Mouse (Mus musculus): ENCODE data around the gene Stab1.

Stab1 gene

DNA sequence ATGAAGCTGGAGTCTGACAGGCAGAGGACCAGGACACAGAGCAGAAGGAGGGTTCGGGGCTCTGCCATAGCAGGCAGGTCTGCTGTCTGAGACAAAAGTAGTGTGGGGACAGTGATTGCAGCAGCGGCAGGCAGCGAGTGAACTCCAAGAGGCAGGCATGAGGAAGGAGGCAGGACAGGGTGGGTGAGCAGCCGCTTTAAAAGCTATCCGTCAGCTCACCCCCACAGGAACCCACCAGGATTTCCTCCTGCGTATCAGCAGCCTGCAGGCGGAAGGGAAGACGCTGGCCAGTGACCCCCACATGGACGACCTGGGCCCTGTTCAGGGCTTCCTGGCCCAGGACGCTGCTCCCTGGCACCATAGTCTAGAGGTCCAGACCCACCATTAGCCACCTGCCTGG, at the start of gene Stab1:
Stab1 (minus strand) TSS at position 217 of the 400 bp plus-strand sequence.
- in situ Hi-C loops (cut with MboI, MseI): loop anchor here in 1 of 2 experiments (10.0 kb wide), 1 partner anchor 544 kb away; the partner anchor contains the start of gene Prkcd

DNA sequence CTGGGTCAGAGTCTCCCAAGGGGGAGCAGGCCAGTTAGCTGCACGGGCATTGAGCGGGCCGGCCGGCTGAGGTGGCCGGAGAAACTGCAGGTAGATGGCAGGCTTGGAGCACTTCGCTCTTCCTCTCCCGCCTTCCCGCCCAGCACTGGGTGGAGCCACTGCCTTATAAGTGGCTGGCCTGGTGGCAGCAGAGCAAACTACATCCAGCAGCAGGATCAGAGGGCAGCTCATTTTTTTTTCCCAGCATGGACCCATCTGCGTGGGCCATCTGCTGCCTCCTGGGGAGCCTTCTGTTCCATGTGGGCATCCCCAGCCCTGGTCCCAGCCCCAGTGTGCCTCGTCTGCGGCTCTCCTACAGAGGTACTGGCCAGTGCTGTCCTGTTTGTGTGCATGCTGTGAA, 49.2 kb upstream of the Stab1 start, which contains the start of gene Sema3g:
Sema3g (plus strand) TSS at position 195 of the 400 bp plus-strand sequence.
- in situ Hi-C loops (cut with MboI, MseI): loop anchor here (5.0 to 25.0 kb wide), 2 partner anchors 100 to 970 kb away; no protein-coding TSS in a partner anchor

DNA sequence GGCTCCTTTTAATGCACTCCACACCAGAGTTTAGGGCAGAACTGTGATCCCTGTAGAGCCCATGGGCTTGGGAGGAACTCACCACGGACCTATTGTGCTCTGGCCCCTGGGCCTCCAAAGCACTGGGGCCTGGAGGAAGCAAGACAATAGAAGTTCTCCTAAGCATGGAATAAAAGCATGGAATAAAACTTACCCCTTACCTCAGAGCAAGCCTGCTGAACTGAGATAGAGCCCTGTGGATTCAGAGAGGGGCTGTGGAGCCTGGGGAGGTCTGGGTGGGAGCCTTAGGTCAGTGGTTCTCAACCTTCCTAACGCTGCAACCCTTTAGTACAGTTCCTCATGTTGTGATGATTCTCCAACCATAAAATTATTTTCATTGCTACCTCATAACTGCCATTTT, 48.4 kb upstream of the Stab1 start, which contains the start of gene Nisch:
Nisch (minus strand) TSS at position 101 of the 400 bp plus-strand sequence.
- in situ Hi-C loops (cut with MboI, MseI): loop anchor here (5.0 to 25.0 kb wide), 2 partner anchors 100 to 970 kb away; no protein-coding TSS in a partner anchor

DNA sequence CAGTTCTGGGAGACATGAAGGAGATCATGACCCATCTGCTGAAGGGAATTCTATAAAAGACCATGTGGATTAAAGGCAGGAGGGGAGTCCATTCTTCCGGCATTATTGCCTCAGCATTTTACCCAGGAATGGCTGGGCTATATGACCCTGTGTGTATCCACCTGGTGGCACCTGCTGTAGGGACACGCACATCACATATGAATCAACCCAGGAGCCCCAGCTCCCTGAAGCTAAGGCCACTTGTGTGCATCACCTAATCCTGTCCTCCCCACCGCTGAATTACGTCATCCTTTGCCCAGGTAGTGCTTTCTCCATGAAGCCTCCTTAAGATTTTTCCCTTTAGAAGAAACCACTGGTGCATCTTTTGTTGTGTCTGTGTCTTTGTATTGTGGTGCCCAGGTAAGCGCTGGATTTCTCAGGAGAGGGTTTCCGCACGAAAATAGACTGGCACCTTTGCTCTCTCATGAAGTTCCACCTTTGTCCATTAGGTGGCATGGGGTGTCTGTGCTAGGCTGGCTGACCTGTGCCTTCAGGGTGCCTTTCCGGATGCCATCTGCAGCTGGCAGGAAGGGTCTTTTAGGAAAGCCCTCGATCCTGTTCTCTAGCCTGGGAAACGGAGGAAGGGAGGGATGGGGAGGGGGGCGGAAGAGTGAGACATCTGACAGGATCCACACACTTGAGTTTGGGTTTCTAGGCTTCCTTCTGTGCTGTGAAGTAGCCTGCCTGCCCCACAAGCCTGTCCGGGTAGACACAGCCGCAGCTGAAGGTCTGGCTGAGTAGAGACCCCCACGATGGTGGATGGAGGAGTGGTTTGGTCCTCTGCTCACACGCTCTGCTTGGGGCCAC, 46.9 kb upstream of the Stab1 start:
- in situ Hi-C loops (cut with MboI, MseI): loop anchor here (5.0 to 25.0 kb wide), 2 partner anchors 102 to 972 kb away; no protein-coding TSS in a partner anchor

DNA sequence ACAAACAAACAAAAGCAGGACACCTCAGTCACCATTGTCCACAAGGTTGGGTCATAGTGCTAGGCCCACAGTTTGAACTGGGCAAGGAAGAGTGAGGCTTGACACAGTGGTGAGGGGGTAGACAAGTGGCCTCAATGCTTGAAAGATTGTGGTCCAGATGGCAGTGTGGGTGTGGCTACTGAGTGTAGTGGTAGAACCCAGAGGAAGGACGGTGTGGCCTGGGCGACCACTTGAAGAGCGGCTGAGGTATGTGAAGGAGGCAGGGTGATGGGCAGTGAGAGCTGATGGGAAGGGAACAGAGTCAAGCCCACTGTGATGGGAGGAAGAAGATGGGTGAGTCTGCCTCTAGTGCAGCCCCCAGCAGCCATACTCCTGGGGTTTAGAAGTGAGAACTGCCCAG, 46.2 kb upstream of the Stab1 start:
- in situ Hi-C loops (cut with MboI, MseI): loop anchor here (5.0 to 25.0 kb wide), 2 partner anchors 103 to 973 kb away; no protein-coding TSS in a partner anchor

DNA sequence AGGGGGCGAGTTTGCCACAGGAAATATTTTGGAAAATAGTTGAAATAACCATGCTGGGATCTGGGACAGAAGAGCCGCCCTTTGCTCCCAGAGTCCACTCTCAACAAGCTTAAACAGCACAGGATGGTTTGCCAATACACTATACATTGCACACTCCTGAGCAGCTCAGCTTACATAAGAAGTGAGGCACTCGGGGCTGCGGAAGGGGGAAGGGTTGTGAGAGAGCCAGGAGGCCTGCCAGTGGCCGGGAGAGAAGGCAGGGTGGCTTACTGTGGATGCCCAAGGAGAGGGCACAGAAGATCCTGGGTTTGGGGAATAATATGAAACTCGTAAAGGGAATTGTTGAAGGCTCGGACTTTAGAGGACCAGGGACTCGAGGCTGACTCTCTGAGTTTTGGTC, 45.4 kb upstream of the Stab1 start:
- in situ Hi-C loops (cut with MboI, MseI): loop anchor here in 1 of 2 experiments (25.0 kb wide), 1 partner anchor 973 kb away; no protein-coding TSS in a partner anchor

DNA sequence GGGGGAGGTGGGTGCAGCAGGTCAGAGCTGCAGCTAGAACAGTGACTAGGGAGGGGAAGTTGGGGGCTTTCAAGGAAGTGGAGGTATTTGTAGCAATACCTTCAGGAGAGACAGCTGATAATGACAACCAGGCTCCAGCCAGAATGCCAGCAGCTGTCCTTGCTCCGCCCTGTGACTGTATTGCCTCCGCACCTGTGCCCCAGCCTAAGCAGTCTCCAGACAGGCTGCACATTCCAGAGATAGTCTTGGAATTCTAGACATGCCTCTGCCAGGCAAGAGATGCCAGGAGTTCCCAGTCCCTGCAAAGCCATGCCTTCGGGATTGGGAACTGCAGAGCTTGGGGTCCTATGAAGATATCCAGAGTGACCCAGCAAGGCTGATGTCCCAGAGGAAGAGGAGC, 44.1 kb upstream of the Stab1 start:
- in situ Hi-C loops (cut with MboI, MseI): loop anchor here in 1 of 2 experiments (25.0 kb wide), 1 partner anchor 975 kb away; no protein-coding TSS in a partner anchor

DNA sequence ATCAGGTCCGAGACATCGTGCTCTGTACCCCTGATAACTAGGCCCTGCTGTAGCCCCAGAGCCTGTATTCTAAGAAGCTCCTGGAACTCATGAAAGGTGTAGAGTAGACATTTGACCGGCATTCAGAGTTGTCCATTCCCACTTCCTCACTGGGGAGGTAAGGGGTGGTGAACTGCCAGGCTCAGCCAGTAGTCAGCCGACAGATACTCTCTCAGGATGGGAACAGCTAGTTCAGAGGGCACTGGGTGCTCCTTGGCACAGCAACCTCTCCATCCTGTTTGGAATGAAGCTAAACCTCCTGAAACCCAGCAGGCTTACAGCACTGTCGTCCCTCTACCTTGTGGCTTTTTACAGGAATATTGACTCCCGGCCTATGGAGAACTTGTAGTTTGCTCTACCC, 43.4 kb upstream of the Stab1 start:
- in situ Hi-C loops (cut with MboI, MseI): loop anchor here in 1 of 2 experiments (25.0 kb wide), 1 partner anchor 975 kb away; no protein-coding TSS in a partner anchor

DNA sequence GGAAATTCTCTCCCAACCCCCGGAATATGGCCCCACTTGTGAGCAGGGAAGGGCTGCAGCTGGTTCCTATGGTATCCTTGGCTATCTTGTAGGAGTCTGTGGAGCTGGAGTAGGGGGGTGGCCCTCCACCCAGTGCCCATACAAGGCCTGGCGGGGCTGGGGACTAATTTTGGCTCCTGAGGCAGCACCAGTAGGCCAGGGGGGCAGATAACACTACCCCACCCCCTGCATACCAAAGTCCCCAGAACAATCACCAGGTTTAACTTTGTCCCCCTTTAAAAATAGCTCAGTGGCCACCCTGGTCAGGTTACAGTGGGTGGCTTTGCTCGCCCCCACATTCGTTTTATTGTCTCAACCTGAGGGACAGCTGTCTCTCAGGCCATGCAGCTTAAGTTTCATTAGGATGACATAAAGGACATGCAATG, 40.7 kb upstream of the Stab1 start:
- in situ Hi-C loops (cut with MboI, MseI): loop anchor here (10.0 to 25.0 kb wide), 3 partner anchors 584 to 1726 kb away; partner anchors contain the start of gene Prkcd (in 1 of the 2)

DNA sequence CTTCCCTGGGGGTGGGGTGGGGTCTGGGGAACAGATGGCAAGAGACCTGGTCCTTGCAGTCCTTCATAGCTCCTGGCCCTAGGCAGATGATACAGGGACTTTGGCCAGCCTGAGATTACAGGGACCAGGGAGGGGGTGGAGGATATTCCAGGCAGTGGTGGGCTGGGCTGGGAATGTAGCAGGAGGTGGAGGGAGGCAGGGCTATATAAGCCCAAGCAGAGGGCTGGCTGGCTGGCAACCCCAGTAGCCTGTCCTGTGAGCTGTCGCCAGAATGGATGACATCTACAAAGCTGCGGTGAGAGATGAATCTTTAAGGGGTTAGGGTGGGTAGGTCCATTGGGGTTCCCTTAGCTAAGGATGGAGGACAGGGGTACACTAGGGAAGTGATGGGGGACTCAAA, 39.6 kb upstream of the Stab1 start, which contains the start of gene Tnnc1:
Tnnc1 (plus strand) TSS at position 229 of the 400 bp plus-strand sequence.
- in situ Hi-C loops (cut with MboI, MseI): loop anchor here (10.0 to 25.0 kb wide), 3 partner anchors 583 to 1727 kb away; partner anchors contain the start of gene Prkcd (in 1 of the 2)

DNA sequence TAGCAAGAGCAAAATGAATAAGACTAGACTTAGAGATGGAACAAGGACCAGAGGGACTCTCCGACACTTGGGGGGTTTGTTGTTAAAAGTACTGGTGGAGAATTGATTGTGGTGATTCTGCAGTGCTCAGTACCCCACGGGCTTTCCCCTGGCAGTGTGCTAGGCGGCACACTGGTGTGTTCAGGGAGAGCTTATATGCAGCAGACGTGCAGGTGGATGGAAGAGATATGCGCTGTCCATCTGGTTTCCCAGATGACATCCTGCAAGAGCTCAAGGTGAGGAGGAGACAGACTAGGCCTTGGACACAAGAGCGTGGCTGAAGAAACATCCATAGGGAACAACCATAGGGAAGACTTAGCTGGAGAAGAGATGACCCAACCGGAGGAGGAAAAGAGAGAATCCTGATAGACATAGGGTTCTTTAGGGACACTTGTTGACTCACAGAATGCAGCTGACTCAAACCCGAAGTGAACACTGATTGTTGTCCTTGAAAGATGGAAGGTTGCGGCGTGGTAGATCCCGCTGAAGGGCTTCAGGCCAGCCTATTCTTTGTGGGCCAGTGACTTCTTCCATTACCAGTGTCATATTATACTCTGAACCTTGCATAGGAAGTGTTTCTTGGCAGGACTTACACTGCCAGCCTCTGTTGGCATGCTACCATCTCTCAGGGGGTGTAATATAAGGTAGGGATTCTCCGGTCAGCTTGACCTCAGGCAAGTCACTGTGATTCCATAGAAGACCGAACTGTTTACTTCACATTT, 38.8 kb upstream of the Stab1 start:
- in situ Hi-C loops (cut with MboI, MseI): loop anchor here (10.0 to 25.0 kb wide), 3 partner anchors 582 to 1728 kb away; partner anchors contain the start of gene Prkcd (in 1 of the 2)

DNA sequence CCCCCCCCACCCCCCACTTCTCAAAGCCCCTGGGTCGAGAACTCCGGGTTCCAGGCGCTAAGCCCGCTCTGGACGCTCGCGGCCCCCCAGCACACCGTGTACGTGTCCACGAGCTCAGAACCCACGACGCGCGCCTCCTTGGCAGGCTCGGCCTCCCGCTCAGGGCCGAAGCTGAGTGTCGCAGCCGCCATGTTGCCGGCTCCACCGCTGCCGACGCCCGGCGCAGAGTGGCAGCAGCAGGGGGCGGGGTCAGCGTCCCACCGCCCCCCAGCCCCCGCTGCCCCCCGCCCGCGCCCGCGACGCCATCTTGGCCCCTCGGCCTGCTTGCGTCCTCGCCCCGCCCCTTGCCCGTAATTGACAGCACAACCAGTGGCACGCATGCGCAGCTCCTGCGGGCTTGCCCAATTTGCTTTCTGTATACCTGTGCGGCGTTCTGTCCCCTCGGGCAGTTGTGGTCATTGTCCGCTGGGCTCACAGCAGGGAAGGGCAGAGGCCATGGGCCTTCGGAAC, 38.1 kb upstream of the Stab1 start:
- in situ Hi-C loops (cut with MboI, MseI): loop anchor here (10.0 to 25.0 kb wide), 3 partner anchors 582 to 1728 kb away; partner anchors contain the start of gene Prkcd (in 1 of the 2)

DNA sequence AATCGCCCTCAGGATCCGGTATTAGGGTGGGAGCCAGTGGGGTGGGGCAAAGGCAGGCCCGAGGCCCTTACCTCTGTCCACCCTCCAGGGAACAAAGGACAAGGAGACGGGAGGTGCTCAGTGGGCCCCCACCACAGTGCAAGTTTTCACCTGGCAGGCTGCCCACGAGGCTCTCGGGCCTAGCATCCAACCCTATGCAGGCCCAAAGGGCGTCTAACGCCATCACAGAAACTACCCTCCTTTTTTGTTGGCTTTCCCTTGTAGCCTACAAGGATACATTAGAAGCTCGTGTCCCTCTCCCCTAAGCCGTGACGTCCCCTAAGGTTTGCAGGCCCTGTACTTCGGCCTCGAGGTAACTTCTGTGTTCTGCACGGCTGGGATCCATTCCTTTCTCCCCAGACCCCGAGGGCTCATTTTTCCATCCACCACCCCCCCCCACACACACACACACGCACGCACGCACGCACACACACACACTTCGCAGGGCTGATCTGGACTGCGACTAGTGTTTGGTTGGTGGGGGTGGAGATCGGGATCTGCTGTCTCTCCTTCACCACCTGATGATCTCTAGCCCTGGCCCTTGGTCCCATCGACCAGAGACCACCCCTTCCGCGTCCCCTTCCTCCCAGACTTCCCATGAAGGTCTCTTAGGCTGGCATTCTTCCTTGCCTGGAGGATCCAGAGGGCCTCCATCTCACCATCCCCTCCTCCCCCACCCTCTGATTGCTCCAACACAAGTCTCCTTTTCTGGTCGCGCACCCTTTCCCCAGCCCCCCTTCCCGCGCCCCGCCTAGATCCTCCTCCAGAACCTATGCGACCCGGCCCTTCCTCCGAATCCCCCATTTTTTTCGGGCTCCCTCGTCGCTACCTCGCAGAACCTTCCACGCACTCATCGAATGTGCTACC, 37.4 kb upstream of the Stab1 start:
- in situ Hi-C loops (cut with MboI, MseI): loop anchor here (10.0 to 25.0 kb wide), 3 partner anchors 581 to 1729 kb away; partner anchors contain the start of gene Prkcd (in 1 of the 2)

DNA sequence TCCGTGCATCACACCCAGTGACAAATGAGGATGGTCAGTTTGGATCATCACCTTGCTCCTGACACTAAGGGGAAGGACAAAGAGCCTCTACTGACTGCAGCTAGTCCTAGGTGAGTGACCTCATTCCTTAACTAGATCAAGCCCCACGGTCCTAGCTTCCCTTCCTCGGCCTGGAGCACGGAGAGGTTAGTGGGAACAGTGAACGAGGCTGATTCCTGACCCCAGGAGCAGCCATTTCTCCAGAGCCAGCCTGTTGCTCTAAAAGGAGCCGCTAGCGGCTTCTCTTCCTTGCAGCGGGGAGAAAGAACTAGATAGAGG, 36.8 kb upstream of the Stab1 start:
- in situ Hi-C loops (cut with MboI, MseI): loop anchor here (10.0 to 25.0 kb wide), 3 partner anchors 580 to 1730 kb away; partner anchors contain the start of gene Prkcd (in 1 of the 2)

DNA sequence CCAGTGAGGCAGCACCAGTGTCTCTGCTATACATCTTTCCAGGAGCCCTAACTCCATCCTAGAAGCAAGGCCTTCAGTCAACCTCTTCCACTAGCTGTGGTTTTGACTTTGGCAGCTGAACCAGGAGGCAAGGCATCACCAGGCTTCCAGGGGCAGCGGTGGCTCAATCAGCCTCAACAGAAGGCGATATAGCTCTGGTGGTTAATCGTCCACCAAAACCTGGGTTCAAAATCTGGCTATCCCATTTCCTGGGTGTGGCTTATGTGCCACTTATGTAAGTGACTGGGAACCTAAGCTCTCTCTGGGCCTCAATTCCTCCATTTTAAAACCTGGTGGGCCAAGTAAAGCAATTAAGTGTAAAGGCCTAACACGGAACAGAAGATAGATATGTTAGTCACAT, 36.4 kb upstream of the Stab1 start:
- in situ Hi-C loops (cut with MboI, MseI): loop anchor here (10.0 to 25.0 kb wide), 3 partner anchors 580 to 1730 kb away; partner anchors contain the start of gene Prkcd (in 1 of the 2)

DNA sequence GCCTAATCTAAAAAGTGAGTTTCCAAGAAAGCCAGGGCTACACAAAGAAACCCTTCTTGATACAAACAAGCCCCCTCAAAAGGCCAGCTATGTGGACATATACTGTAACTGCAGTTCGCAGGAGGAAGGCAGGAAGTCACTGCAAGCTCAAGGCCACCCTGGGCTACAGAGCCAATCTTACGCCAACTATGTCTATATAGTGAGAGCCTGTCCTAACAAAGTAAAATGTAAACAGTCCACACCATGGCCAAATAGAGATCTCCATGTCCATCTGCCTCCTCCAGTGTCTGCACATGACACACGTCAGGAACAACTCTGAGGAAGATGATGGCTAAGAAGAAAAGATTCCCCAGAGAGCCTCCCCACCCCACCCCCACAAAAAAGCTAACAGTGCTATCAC, 31.6 kb upstream of the Stab1 start:
- in situ Hi-C loops (cut with MboI, MseI): loop anchor here (10.0 to 25.0 kb wide), 3 partner anchors 575 to 1735 kb away; partner anchors contain the start of gene Prkcd (in 1 of the 2)

DNA sequence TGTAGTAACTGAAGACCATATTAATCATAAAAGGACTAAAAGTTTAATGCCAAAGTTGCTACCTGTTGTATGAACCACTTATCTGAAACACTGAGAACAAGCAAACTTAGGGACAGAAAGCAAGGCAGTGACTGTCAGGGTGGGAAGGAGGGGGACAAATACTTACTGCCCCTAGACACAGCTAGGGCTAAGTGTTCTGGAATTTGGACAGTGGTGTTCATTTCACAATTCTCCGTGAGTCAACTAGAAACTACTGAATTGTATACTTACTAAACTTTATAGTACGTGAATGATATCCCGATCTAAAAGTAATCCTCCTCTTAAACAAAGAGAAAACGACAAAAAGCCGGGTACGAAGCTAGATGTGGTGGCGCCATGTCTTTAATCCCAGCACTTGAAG, 31.2 kb upstream of the Stab1 start:
- in situ Hi-C loops (cut with MboI, MseI): loop anchor here in 1 of 2 experiments (5.0 kb wide), 1 partner anchor 107 kb away; no protein-coding TSS in a partner anchor

DNA sequence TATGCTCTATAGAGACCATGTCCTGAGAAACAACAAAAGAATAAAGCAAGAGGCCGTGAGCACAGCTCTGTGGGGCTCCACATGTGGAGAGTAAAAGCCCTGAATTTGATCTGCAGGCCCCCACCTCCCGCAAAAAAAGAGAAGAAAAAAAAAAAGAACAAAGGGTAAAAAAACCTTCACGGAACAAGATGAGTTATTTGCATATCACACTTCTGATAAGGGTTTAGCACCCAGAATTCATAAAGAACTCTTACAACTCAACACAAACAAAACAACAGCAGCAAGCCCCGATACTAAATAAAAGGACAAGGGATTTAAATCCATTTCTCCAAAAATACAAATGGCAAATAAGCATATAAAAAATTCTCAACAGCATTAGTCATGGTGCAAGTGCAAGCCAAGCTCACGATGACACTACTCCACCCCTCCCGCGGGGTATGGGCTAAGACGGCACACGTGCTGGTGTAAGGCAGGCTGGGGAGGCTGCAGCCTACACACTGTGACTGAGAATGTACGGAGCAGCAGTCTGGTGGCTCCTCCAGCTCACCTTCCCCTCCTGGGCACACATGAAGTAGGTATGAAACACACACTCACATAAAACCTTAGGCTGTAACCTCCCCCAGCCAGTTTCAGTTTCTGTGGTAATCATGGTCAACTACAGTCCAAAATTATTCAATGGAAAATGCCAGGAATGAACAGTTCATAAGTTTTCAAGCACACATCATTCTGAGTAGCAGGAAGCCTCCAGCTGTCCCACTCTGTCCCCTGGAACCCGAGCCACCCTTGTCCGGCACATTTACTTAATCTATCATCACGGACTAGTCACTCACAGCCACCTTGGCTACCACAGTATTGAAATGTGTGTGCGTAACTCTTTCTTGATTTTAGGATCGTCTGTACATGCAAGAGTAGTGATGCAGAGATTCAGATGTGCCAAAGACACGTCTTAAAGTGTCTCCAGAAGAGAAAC, 29.4 kb upstream of the Stab1 start:
- in situ Hi-C loops (cut with MboI, MseI): loop anchor here in 1 of 2 experiments (5.0 kb wide), 1 partner anchor 106 kb away; no protein-coding TSS in a partner anchor

All from T-helper 17 cell (primary cell).